Mouse (Mus musculus) cerebellum, adult 2 months (tissue): Measurements from ENCODE around the gene Rims3.

Source experiments
- CTCF ChIP-seq: fragments of 200-500 bp; IDR thresholded peaks from 2 replicates; pipeline ENCODE4 v1.5.1; 2011; ENCODE audit warnings: low read depth, mild to moderate bottlenecking, control low read depth, low read length, moderate library complexity, borderline replicate concordance; ENCODE audit not compliant: insufficient read depth
- POLR2A ChIP-seq: fragments of 200-500 bp; IDR thresholded peaks from 2 replicates; pipeline ENCODE4 v1.6.1; 2011; ENCODE audit warnings: low read length, control low read depth, borderline replicate concordance; ENCODE audit not compliant: insufficient read depth

GRCm38 (mm10) chr4:120885208-120886120, 30.8 kb downstream of the Rims3 start:
- TF ChIP-seq CTCF (no peak), POLR2A (no peak)
